Mouse (Mus musculus) bone marrow macrophage, adult 2 months (primary cell): ENCODE data around the gene Ckmt2.

Source experiments
- CTCF ChIP-seq: IDR thresholded peaks from 2 replicates; pipeline ENCODE4 v1.5.1; 2012; ENCODE audit warnings: low read depth, mild to moderate bottlenecking, low read length, moderate library complexity
- POLR2A ChIP-seq: IDR thresholded peaks from 2 replicates; pipeline ENCODE4 v1.6.1; 2012; ENCODE audit warnings: mild to moderate bottlenecking, low read depth, low read length, borderline replicate concordance

GRCm38 (mm10) chr13:91877350-91877749, 665 bp upstream of the Ckmt2 start:
- no peak for TF ChIP-seq POLR2A
- TF ChIP-seq CTCF = no peak
